Mouse (Mus musculus): ENCODE data around the gene Lsp1. TPM values are rescaled to one million over a fixed set of nuclear protein-coding genes. Genes with fewer than 3 reads are reported as not detected.

Gene Lsp1
- 10 to 100 TPM; 25.8 to 47.3 TPM for total RNA-seq (2021)
- long read RNA-seq, experiment 1, partial matches to known transcripts, result 4 of 22 reads
- long read RNA-seq, experiment 1, other reads (novel, unspliced or antisense), result 15 of 22 reads
- long read RNA-seq, experiment 2, partial matches to known transcripts, result 15 of 37 reads
- long read RNA-seq, experiment 2, other reads (novel, unspliced or antisense), result 20 of 37 reads

DNA sequence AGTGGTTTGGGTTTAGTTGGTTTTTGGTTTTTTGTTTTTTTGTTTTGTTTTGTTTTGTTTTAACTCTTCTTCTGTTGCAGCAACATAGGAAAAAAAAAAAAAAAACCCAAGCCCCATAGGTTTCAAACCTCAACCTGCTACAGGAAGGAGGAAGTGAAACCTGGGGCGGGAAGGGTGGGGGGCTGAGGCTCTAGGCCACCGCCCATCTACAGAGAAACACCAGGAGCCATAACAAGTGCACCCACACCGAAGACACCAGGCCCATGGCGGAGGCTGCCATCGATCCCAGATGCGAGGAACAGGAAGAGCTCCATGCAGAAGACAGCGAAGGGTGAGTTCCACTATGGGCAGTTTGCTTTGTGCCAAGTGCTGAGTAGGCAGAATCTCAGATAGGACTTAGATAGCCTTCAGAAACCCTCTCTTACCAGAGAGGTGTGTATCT lies at the start of gene Lsp1:
Gene Lsp1, plus strand, starts transcription at position 174 of the 442 bp plus-strand sequence.
- peak within 1 kb of the TSS; percentile 93 for H3K27ac ChIP-seq
- intact Hi-C loops (cut with DNase I), result no loop called here
- DNase-seq, result peak; percentile 29
- H3K4me3 ChIP-seq, result peak within 1 kb of the TSS; percentile 55
- no peak for TF ChIP-seq CTCF (IDR thresholded peaks at IDR 0.05)

DNA sequence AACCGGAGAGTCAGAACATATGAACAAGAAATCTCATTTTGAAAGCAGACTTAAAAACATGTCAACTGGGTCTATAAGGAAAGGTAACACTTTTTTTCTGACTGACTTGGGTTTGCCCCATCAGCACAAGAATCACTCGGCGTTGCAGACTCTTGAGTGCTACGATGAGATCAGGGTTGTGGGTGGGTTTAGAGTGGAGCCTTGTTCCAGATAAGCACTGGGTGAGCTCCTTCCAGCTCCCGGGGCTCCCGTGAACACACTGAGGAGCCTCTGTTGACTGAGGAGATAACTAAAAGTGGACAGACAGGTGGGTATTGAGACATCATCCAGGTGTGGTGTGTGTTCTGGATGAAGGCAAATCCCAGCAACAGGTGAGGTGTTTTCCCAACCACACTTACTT lies 47.3 kb upstream of the Lsp1 start:
- intact Hi-C loops (cut with DNase I), result no loop called here
- no peak overlapping the region for H3K27ac ChIP-seq
- no peak for DNase-seq
- no peak overlapping the region for H3K4me3 ChIP-seq
- TF ChIP-seq CTCF (IDR thresholded peaks at IDR 0.05), result no peak

GRCm38 (mm10) chr7:142415314-142415713 lies 45.3 kb upstream of the Lsp1 start:
- no peak for DNase-seq
- peak overlapping the region; percentile 80 for H3K27ac ChIP-seq
- no peak overlapping the region for H3K4me3 ChIP-seq
- intact Hi-C loops (cut with DNase I), result no loop called here
- TF ChIP-seq CTCF (IDR thresholded peaks at IDR 0.05), result no peak

GRCm38 (mm10) chr7:142416225-142416624 lies 44.4 kb upstream of the Lsp1 start:
- DNase-seq, result no peak
- Histone ChIP-seq H3K4me3 (no peak overlapping the region), H3K27ac (peak overlapping the region; percentile 80)
- TF ChIP-seq CTCF (IDR thresholded peaks at IDR 0.05), result no peak
- intact Hi-C loops (cut with DNase I), result no loop called here

GRCm38 (mm10) chr7:142418027-142418426 lies 42.6 kb upstream of the Lsp1 start:
- no peak overlapping the region for H3K4me3 ChIP-seq
- no peak for TF ChIP-seq CTCF (IDR thresholded peaks at IDR 0.05)
- H3K27ac ChIP-seq, result no peak overlapping the region
- DNase-seq, result no peak
- intact Hi-C loops (cut with DNase I), result no loop called here

- intact Hi-C loops (cut with DNase I), result no loop called here
- H3K27ac ChIP-seq, result no peak overlapping the region
- no peak for TF ChIP-seq CTCF (IDR thresholded peaks at IDR 0.05)
These were observed 41.9 kb upstream of the Lsp1 start for GRCm38 (mm10) chr7:142418679-142419078.

GRCm38 (mm10) chr7:142419887-142420286 lies 40.7 kb upstream of the Lsp1 start:
- DNase-seq, result no peak
- intact Hi-C loops (cut with DNase I), result no loop called here
- TF ChIP-seq CTCF (IDR thresholded peaks at IDR 0.05), result no peak
- Histone ChIP-seq H3K27ac (no peak overlapping the region), H3K4me3 (no peak overlapping the region)

More at GRCm38 (mm10) chr7:142418679-142419078, 41.9 kb upstream of the Lsp1 start:
- no peak for DNase-seq
- no peak overlapping the region for H3K4me3 ChIP-seq

- intact Hi-C loops (cut with DNase I), result no loop called here
- H3K4me3 ChIP-seq, result no peak overlapping the region
- no peak for DNase-seq
- no peak for TF ChIP-seq CTCF (IDR thresholded peaks at IDR 0.05)
- H3K27ac ChIP-seq, result no peak overlapping the region
These were observed 38.8 kb upstream of the Lsp1 start for GRCm38 (mm10) chr7:142421826-142422225.

GRCm38 (mm10) chr7:142425641-142426213 lies 34.9 kb upstream of the Lsp1 start:
- peak; percentile 74 for TF ChIP-seq CTCF (IDR thresholded peaks at IDR 0.05)
- Histone ChIP-seq H3K27ac (no peak overlapping the region), H3K4me3 (no peak overlapping the region)
- intact Hi-C loops (cut with DNase I), result loop anchor here (5.0 kb wide), 1 partner anchor 38 kb away; the partner anchor contains the start of gene Ctsd
- peak; percentile 62 for DNase-seq

DNA sequence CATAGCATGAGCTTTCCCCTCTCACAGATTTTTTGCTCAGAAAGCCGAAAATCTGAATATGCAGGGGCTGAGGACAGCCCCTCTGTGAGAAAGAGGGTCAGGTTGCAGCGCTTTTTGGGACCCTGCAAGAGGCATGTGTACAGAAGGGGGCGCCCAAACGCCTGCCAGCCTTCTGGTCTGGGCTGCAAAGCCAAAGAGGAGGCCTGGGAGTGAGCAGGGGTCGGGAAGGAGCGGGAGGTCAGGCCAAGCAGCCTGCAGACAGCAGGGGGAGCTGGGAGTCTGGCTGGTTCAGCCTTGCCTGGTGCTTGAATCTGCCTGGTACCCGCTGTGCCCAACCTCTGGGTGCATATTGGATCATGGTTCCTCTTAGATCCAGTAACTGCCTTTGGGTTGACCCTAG lies 32.4 kb upstream of the Lsp1 start:
- Histone ChIP-seq H3K4me3 (no peak overlapping the region), H3K27ac (no peak overlapping the region)
- peak; percentile 52 for TF ChIP-seq CTCF (IDR thresholded peaks at IDR 0.05)
- peak; percentile 61 for DNase-seq
- intact Hi-C loops (cut with DNase I), result loop anchor here (5.0 kb wide), 1 partner anchor 41 kb away; the partner anchor contains the start of gene Ctsd

GRCm38 (mm10) chr7:142430160-142430678 lies 30.4 kb upstream of the Lsp1 start:
- peak overlapping the region; percentile 16; the same call in 1 of the 2 replicates for H3K27ac ChIP-seq
- DNase-seq, result peak; percentile 61
- H3K4me3 ChIP-seq, result no peak overlapping the region
- intact Hi-C loops (cut with DNase I), result no loop called here
- no peak for TF ChIP-seq CTCF (IDR thresholded peaks at IDR 0.05)

DNA sequence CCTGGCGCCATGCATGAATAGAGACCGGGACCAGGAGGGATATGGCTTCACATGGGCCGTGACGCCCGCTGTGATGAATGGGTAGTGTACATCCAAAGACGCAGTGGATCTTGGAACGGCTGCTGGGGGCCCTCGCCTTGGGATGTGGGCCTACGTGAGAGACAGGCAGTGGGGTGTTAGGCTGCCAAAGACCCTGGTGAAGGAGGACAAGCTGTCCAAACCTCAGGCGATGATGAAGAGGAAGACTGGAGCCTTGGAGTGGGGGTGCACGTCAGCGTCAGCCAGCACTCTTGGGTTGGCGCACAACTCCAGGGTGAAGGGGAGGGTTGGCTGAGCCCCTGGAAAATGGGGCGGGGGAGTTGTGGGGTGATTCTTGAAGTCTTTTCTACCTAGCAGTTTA lies 29.5 kb upstream of the Lsp1 start:
- DNase-seq, result no peak
- Histone ChIP-seq H3K27ac (no peak overlapping the region), H3K4me3 (no peak overlapping the region)
- TF ChIP-seq CTCF (IDR thresholded peaks at IDR 0.05), result no peak
- intact Hi-C loops (cut with DNase I), result no loop called here

- H3K27ac ChIP-seq, result peak overlapping the region; percentile 40; the same call in 1 of the 2 replicates
- TF ChIP-seq CTCF (IDR thresholded peaks at IDR 0.05), result no peak
- no peak overlapping the region for H3K4me3 ChIP-seq
- intact Hi-C loops (cut with DNase I), result loop anchor here (2.0 kb wide), 1 partner anchor 147 kb away; no protein-coding TSS in a partner anchor
- DNase-seq, result peak; percentile 38
These were observed 27.0 kb upstream of the Lsp1 start for GRCm38 (mm10) chr7:142433623-142434022.

All from gastrocnemius, adult 2 months (tissue).